Mouse (Mus musculus): ENCODE data around the gene Ercc8.

Gene Ercc8

GRCm38 (mm10) chr13:108229634-108230330, 71.3 kb downstream of the Ercc8 start:
- DNase-seq: no peak

GRCm38 (mm10) chr13:108240012-108240411, 81.5 kb downstream of the Ercc8 start:
- DNase-seq: peak; percentile 82

GRCm38 (mm10) chr13:108241715-108242114, 83.2 kb downstream of the Ercc8 start:
- DNase-seq: no peak

Measured in heart, adult 11 months (tissue).